Mouse (Mus musculus) spleen, adult 2 months (tissue): Measurements from ENCODE around the gene Tmem119. TPM values are rescaled to one million over a fixed set of nuclear protein-coding genes. Genes with fewer than 3 reads are reported as not detected.
A peak's percentile ranks its signal among the peaks of the same experiment; 100 is the strongest.

ENCODE experiments used
- DNase-seq, 2 experiments: peaks; one replicate each; pipeline versions ENCODE4 v3.0.0 to v3.0.0-alpha.2; 2012 to 2021; ENCODE audit warnings: low spot score in 2 of 2, low read depth in 1 of 2
- H3K27ac ChIP-seq: fragments of 200-500 bp; 2 replicates; pipeline ENCODE4 v1.5.1; 2012; ENCODE audit warnings: low read length, inconsistent platforms; ENCODE audit not compliant: insufficient read depth
- H3K27me3 ChIP-seq: fragments of 200-500 bp; 2 replicates; pipeline ENCODE4 v1.6.1; 2012; ENCODE audit warnings: mild to moderate bottlenecking, moderate library complexity, low read length, inconsistent platforms; ENCODE audit not compliant: control insufficient read depth, insufficient read depth
- H3K36me3 ChIP-seq: fragments of 200-500 bp; 2 replicates; pipeline ENCODE4 v1.6.1; 2012; ENCODE audit warnings: mild to moderate bottlenecking, low read length, inconsistent platforms; ENCODE audit not compliant: control insufficient read depth, insufficient read depth
- H3K4me1 ChIP-seq: fragments of 200-500 bp; 2 replicates; pipeline ENCODE4 v1.6.1; 2011; ENCODE audit warnings: inconsistent platforms; ENCODE audit not compliant: control insufficient read depth, insufficient read depth, insufficient read length
- H3K4me3 ChIP-seq: fragments of 200-500 bp; 2 replicates; pipeline ENCODE4 v1.5.1; 2011; ENCODE audit warnings: mild to moderate bottlenecking, inconsistent platforms; ENCODE audit not compliant: insufficient read depth, insufficient read length; ENCODE audit errors: extremely low read depth
- CTCF ChIP-seq: fragments of 200-500 bp; IDR thresholded peaks from 2 replicates; pipeline ENCODE4 v1.5.1; 2011; ENCODE audit warnings: mild to moderate bottlenecking, inconsistent platforms; ENCODE audit not compliant: insufficient read depth, insufficient read length, insufficient replicate concordance; ENCODE audit errors: extremely low read depth
- POLR2A ChIP-seq: fragments of 200-500 bp; IDR thresholded peaks from 2 replicates; pipeline ENCODE4 v1.6.1; 2011; ENCODE audit warnings: low read depth, low read length, inconsistent platforms
- WGBS: fragments of 180-500 bp; shearing (Covaris S2); methylation state at CpG from one replicate; pipeline ENCODE4 v1.1.7; 2018; 5-methylcytosine and 5-hydroxymethylcytosine counted together
- polyA plus RNA-seq: library from polyadenylated mRNA; depleted of rRNA; stranded (reverse); fragments of >200 nt; gene quantifications from 2 replicates; pipeline ENCODE4 v1.2.3, GENCODE M21; 2012

Gene Tmem119
- polyA plus RNA-seq, 1 experiment: 3.0 TPM

DNA sequence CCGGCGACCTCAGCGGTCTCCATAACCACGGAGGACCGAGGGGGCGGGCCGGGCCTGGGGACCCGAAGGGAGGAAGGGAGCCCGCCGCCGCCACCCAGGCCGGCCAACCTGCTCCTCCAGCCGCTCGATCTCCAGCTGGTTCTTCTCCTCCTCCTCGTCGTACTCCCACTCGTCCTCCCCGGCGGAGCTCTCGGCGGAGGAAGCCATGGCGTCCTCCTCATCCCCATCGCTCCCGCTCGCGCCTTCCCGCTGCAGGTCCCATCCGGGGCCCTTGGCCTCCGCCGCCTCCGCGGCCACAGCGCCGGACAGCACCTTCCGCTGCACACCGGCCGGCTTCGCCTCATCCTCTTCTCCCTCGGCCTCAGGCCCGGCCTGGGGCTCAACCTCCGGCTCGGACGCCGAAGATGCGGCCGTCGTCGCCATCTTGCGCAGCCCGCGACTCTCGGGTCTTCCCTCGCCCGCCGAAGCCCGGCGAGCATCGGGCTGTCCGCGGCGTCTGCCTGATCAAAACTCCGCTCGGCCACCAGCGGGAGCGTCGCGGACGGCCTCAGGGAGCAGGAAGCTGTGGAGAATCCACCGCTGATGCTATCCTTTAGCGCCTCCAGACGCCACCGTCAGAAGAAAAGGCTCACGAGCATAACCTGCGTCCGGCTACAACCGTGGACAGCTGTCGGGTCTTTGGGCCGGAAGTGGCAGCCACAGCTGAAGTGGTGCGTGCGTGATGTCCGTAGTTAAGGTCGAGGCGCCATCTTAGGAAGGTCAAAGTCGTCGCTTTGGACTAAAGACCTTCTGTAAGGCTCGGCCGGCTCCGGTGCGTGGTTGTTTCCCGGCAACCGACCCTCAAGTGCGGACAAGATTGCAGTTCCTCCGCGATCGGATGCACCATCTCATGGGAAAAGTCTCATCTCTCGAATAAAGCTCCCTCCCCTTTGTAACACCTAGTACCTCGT lies 28.8 kb downstream of the Tmem119 start:
- H3K4me1 ChIP-seq: peaks cover 10% of the 10 kb centered on the region; the same call in 1 of the 2 replicates
- under 1% methylated on average over 97 of the region's 97 CpGs for WGBS
- DNase-seq: peak; percentile 83 to 87

GRCm38 (mm10) chr5:113768806-113769205 lies 31.5 kb downstream of the Tmem119 start:
- WGBS: 96% methylated on average over 8 of the region's 8 CpGs
- Histone ChIP-seq H3K27ac (no peak overlapping the region), H3K4me3 (no peak overlapping the region), H3K27me3 (no peaks in the 10 kb centered on the region), H3K4me1 (no peaks in the 10 kb centered on the region; the same call in 1 of the 2 replicates), H3K36me3 (peaks cover 5% of the 10 kb centered on the region; the same call in 1 of the 2 replicates)
- TF ChIP-seq CTCF (no peak), POLR2A (no peak)
- no peak for DNase-seq

More for the DNA sequence above, 28.8 kb downstream of the Tmem119 start:
- peak overlapping the region; percentile 99 for H3K4me3 ChIP-seq
- no peaks in the 10 kb centered on the region for H3K27me3 ChIP-seq
- peak; percentile 66 for TF ChIP-seq POLR2A
- TF ChIP-seq CTCF: no peak
- peaks cover 12% of the 10 kb centered on the region; the same call in 1 of the 2 replicates for H3K36me3 ChIP-seq
- H3K27ac ChIP-seq: peak overlapping the region; percentile 99

DNA sequence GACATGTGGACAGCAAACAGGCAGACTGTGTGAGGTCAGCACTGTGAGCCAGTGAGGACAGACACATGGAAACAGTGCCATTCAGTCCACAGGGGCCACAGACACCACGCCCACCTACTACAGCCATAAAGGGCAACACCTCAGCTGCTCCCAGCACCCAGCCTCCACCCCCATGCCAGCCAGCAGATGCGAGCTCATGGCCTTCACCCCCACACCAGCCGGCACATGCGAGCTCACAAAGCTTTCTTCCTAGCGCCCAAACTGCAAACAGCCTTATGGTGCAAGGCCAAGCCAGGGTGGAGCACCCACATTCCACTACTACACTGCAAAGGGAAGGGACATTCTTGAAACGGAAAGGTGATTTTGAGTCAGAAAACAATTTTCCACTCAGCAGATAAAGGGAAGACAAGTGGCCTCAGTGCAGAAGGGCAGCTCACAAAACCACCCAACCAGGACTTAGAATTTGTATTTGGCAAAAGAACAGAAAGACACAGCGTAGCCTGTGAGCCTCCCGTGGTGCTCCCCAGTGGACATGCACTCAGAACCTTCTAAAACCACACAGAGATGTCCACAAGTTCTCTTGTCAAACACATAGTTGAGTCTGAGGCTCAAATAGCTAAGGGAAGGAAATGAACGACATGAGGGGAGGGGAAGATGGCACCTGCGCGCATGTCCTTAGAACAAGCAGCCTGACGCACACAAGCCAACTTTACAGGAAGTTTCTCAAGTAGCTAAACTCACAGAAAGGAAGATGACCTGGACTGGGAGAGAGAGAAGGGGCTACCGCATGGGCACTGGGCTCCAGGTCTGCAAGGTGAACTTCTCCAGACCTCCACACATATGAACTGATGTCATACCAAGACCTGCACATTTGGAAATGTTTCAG lies 34.4 kb downstream of the Tmem119 start:
- peaks cover 14% of the 10 kb centered on the region for H3K36me3 ChIP-seq

DNA sequence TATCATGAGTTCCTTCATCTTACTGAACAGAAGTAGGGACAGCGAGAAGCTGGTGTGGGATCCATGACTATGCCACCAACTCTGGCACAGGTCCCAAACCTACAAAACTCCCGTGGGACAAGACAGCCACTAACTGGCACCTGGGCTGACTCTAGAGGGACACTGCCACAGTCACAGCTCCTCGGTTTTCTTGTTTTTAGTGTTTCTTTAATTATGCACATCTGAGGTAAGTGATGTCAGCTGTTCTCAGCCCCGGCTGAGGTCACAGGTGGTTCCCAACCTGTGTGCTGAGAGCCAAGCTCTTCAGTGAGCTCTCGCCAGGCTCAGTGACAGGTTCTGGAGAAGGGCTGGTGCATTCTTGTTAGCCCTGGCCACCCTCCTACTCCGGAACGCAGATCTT lies 35.9 kb downstream of the Tmem119 start:
- WGBS: 81% methylated on average over 7 of the region's 7 CpGs
- Histone ChIP-seq H3K36me3 (peaks cover 20% of the 10 kb centered on the region), H3K4me1 (no peaks in the 10 kb centered on the region), H3K27me3 (no peaks in the 10 kb centered on the region), H3K27ac (no peak overlapping the region), H3K4me3 (no peak overlapping the region)
- DNase-seq: no peak
- no peak for TF ChIP-seq POLR2A
- TF ChIP-seq CTCF: no peak

More for the DNA sequence above, 34.4 kb downstream of the Tmem119 start:
- Histone ChIP-seq H3K4me3 (no peak overlapping the region), H3K27me3 (no peaks in the 10 kb centered on the region), H3K4me1 (no peaks in the 10 kb centered on the region), H3K27ac (no peak overlapping the region)
- WGBS: 81% methylated on average over 13 of the region's 13 CpGs
- TF ChIP-seq CTCF (no peak), POLR2A (no peak)
- no peak for DNase-seq

DNA sequence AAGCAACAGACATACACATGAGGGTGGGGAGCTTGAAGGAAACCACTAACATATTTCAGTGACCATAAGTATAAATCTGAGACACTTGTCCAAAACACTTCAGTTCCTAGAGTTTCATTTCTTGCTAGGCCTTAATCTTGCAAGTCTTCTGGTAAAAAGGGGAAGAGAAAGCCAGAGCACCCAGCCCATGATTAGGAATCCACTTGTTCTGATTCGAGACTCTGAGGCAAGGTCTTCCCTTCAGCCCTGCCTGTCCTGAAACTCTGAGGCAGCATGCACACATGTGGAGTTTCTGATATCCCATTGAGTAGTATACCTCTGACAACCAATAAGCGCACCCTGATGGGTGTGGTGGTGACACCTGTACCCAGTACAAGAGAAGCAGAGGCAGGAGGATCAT lies 38.7 kb downstream of the Tmem119 start:
- TF ChIP-seq POLR2A (no peak), CTCF (no peak)
- Histone ChIP-seq H3K36me3 (peaks cover 37% of the 10 kb centered on the region), H3K4me1 (no peaks in the 10 kb centered on the region), H3K27ac (no peak overlapping the region), H3K4me3 (no peak overlapping the region), H3K27me3 (no peaks in the 10 kb centered on the region)
- 74% methylated on average over 2 of the region's 2 CpGs for WGBS
- no peak for DNase-seq

- Histone ChIP-seq H3K4me1 (no peaks in the 10 kb centered on the region), H3K27ac (no peak overlapping the region), H3K27me3 (no peaks in the 10 kb centered on the region), H3K4me3 (no peak overlapping the region), H3K36me3 (peaks cover 65% of the 10 kb centered on the region)
- 86% methylated on average over 15 of the region's 15 CpGs for WGBS
- no peak for DNase-seq
- TF ChIP-seq CTCF (no peak), POLR2A (no peak)
Observed at GRCm38 (mm10) chr5:113755347-113756030, 44.8 kb downstream of the Tmem119 start.
